Mouse (Mus musculus) testis, adult 2 months (tissue): Measurements from ENCODE around the gene Cux2.

Source experiments
- CTCF ChIP-seq: fragments of 200-500 bp; IDR thresholded peaks from 2 replicates; pipeline ENCODE4 v1.5.1; 2012; ENCODE audit warnings: low read depth, mild to moderate bottlenecking, inconsistent platforms, low read length, moderate library complexity; ENCODE audit not compliant: control insufficient read depth, insufficient read depth, insufficient replicate concordance
- POLR2A ChIP-seq: fragments of 200-500 bp; IDR thresholded peaks from 2 replicates; pipeline ENCODE4 v1.6.1; 2012; ENCODE audit warnings: low read depth, mild to moderate bottlenecking, inconsistent platforms, low read length, moderate library complexity; ENCODE audit not compliant: control insufficient read depth

- TF ChIP-seq CTCF = no peak
- no peak for TF ChIP-seq POLR2A
Observed at GRCm38 (mm10) chr5:121811485-121811931, 238.4 kb downstream of the Cux2 start.
